Mouse (Mus musculus): Measurements from ENCODE around the gene Trp53bp1. TPM values are rescaled to one million over a fixed set of nuclear protein-coding genes. Genes with fewer than 3 reads are reported as not detected.

The Trp53bp1 gene
- polyA plus RNA-seq, 1 experiment from 2014 or later = 55.5 TPM

DNA sequence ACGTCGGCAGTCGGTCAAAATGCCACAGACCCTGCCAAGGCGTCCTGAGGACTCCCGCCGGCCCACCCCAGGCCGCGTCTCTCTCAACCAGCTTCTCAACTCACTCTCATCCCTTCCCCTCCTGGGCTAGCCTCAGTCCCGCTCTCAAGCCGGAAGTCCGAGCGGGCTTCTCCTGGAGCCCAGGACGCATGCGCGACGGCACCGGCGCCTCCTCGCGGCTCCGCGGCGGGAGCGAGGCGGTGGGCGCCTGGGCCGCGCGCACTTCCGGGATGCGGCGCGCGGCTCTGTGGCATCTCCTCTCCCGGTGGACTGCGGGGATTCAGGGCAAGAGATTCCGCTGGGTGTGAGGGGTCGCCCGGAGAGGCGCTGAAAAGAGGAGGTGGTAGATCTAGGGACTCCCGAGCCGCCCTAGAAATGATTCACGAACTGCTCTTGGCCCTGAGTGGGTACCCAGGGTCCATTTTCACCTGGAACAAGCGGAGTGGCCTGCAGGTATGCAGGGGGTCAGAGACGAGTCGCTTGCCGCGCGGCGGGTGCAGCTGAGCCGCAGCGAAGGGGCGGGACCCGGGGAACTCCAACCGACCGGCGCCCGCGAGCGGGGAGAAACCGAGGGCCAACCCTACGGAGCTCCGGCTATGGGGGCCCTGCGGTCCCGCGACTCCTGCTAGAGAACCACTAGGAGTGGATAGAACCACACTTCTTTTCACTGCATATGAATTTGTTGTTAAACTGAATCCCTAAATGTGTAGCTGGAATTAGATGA, 100.0 kb downstream of the Trp53bp1 start, which contains the start of gene Zscan29:
Gene Zscan29, minus strand, starts transcription at position 146 of the 763 bp plus-strand sequence.
- Histone ChIP-seq H3K4me3 (replicated peaks; ENCODE audit: low read length) (peak within 1 kb of the TSS; percentile 97), H3K4me1 (ENCODE audit: control insufficient read depth, insufficient read depth, low read length) (peaks cover 18% of the 10 kb centered on the region), H3K27me3 (ENCODE audit: control insufficient read depth, insufficient read depth, low read length) (no peaks in the 10 kb centered on the region), H3K36me3 (ENCODE audit: control insufficient read depth, insufficient read depth, low read length) (0 out of 2 replicates have a peak, but pooled peaks cover 6% of the 10 kb centered on the region), H3K9me3 (replicated peaks; ENCODE audit: control insufficient read depth, low read length) (no peaks in the 10 kb centered on the region), H3K4me2 (ENCODE audit: low read depth, low read length) (peak within 1 kb of the TSS; percentile 76), H3K27ac (ENCODE audit: low read length) (peak within 1 kb of the TSS; percentile 91), H3K9ac (ENCODE audit: low read length) (peak within 1 kb of the TSS; percentile 92)
- WGBS = under 1% methylated on average over 66 of the region's 66 CpGs
- ATAC-seq (ENCODE audit: insufficient read depth, low FRiP score) = peak; percentile 96

DNA sequence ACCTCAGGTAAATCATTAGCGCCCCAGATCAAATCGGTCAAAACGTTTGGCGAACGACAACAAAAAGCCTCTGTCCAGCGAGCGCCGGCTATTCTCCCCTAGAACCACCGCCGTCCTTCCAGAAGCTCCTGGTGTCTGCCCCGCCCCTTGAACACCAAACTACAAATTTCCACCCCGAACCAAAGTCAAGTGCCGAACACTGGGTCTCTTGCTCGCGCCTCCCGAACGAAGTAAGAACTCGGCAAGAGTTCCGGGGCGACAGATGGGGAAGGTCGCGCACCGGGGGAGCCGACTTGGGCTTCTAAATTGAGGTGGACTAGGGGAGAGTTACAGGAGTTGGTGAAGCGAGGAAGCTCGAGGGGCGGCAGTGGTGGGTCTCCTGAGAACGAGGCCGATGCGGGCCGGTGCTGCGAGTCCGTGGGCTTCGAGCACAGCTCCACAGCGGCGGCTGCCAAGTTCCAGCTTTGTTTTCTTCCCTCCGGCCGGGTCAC, 100.7 kb downstream of the Trp53bp1 start, which contains the start of gene Tubgcp4:
Gene Tubgcp4, plus strand, starts transcription at position 174 of the 491 bp plus-strand sequence.
- under 1% methylated on average over 38 of the region's 38 CpGs for WGBS
- no peaks in the 10 kb centered on the region for H3K27me3 ChIP-seq (ENCODE audit: control insufficient read depth, insufficient read depth, low read length)

DNA sequence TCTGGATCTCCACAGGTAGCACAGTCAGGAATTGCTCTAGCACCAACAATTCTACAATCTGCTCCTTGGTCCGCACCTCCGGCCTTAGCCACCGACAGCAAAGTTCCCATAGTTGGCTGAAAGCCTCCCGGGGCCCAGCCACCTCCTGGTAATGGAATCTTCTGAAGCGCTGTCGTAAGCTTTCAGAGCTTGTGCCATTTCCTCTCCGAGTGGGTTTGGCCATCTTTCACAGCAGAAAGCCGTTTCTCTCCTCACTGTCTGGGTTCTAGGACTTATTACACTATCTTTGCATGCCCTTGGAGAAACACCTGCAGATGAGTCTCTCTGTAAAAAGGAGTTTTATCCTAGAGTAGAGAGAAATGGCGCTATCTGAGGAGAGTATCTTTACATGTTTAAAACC, 101.3 kb downstream of the Trp53bp1 start:
- Histone ChIP-seq H3K27ac (ENCODE audit: low read length) (no peak overlapping the region; the same call in 1 of the 2 replicates), H3K36me3 (ENCODE audit: control insufficient read depth, insufficient read depth, low read length) (no peaks in the 10 kb centered on the region), H3K4me3 (replicated peaks; ENCODE audit: low read length) (peak overlapping the region; percentile 97), H3K4me2 (ENCODE audit: low read depth, low read length) (peak overlapping the region; percentile 76), H3K4me1 (ENCODE audit: control insufficient read depth, insufficient read depth, low read length) (peaks cover 18% of the 10 kb centered on the region), H3K27me3 (ENCODE audit: control insufficient read depth, insufficient read depth, low read length) (no peaks in the 10 kb centered on the region), H3K9me3 (replicated peaks; ENCODE audit: control insufficient read depth, low read length) (no peaks in the 10 kb centered on the region), H3K9ac (ENCODE audit: low read length) (peak overlapping the region; percentile 92)
- 2% methylated on average over 9 of the region's 9 CpGs for WGBS
- ATAC-seq (ENCODE audit: insufficient read depth, low FRiP score) = no peak

More for the DNA sequence above, 100.7 kb downstream of the Trp53bp1 start, which contains the start of gene Tubgcp4:
- Histone ChIP-seq H3K4me1 (ENCODE audit: control insufficient read depth, insufficient read depth, low read length) (peaks cover 18% of the 10 kb centered on the region), H3K9me3 (replicated peaks; ENCODE audit: control insufficient read depth, low read length) (no peaks in the 10 kb centered on the region), H3K4me2 (ENCODE audit: low read depth, low read length) (peak within 1 kb of the TSS; percentile 76), H3K36me3 (ENCODE audit: control insufficient read depth, insufficient read depth, low read length) (no peaks in the 10 kb centered on the region), H3K9ac (ENCODE audit: low read length) (peak within 1 kb of the TSS; percentile 92), H3K27ac (ENCODE audit: low read length) (peak within 1 kb of the TSS; percentile 91), H3K4me3 (replicated peaks; ENCODE audit: low read length) (peak within 1 kb of the TSS; percentile 97)
- peak; percentile 41; the same call in 1 of the 2 replicates for ATAC-seq (ENCODE audit: insufficient read depth, low FRiP score)

DNA sequence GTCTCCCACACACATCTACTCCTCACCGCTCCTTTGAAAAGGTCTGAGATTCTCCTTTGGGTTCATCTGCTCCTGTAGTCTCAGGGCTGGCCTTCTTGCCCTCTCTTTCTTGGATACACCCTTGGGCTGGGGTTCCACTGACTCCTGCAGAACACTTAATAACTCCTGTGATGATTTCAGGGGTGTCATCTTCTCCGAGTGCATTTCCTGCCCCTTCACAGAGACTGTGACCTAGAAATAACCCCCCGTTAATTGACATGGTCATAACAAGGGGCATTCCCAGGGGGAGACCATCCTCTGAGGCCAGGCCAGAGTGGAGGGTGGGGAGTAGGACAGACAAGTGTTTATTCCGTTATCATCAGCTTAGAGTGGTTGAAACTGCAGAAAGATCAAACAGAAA, 102.0 kb downstream of the Trp53bp1 start:
- WGBS = 38% methylated on average over 4 of the region's 4 CpGs
- ATAC-seq (ENCODE audit: insufficient read depth, low FRiP score) = no peak
- Histone ChIP-seq H3K9me3 (replicated peaks; ENCODE audit: control insufficient read depth, low read length) (no peaks in the 10 kb centered on the region), H3K36me3 (ENCODE audit: control insufficient read depth, insufficient read depth, low read length) (no peaks in the 10 kb centered on the region), H3K4me2 (ENCODE audit: low read depth, low read length) (peak overlapping the region; percentile 76), H3K4me3 (replicated peaks; ENCODE audit: low read length) (peak overlapping the region; percentile 97), H3K9ac (ENCODE audit: low read length) (peak overlapping the region; percentile 92), H3K4me1 (ENCODE audit: control insufficient read depth, insufficient read depth, low read length) (peaks cover 18% of the 10 kb centered on the region), H3K27me3 (ENCODE audit: control insufficient read depth, insufficient read depth, low read length) (no peaks in the 10 kb centered on the region), H3K27ac (ENCODE audit: low read length) (no peak overlapping the region)

- no peaks in the 10 kb centered on the region for H3K4me1 ChIP-seq (ENCODE audit: control insufficient read depth, insufficient read depth, low read length)
- H3K36me3 ChIP-seq (ENCODE audit: control insufficient read depth, insufficient read depth, low read length) = peaks cover 11% of the 10 kb centered on the region
- no peaks in the 10 kb centered on the region for H3K9me3 ChIP-seq (replicated peaks; ENCODE audit: control insufficient read depth, low read length)
- H3K9ac ChIP-seq (ENCODE audit: low read length) = no peak overlapping the region
- ATAC-seq (ENCODE audit: insufficient read depth, low FRiP score) = no peak
- no peaks in the 10 kb centered on the region for H3K27me3 ChIP-seq (ENCODE audit: control insufficient read depth, insufficient read depth, low read length)
- 91% methylated on average over 3 of the region's 3 CpGs for WGBS
- H3K4me2 ChIP-seq (ENCODE audit: low read depth, low read length) = no peak overlapping the region
- H3K27ac ChIP-seq (ENCODE audit: low read length) = no peak overlapping the region
- no peak overlapping the region for H3K4me3 ChIP-seq (replicated peaks; ENCODE audit: low read length)
Observed at GRCm38 (mm10) chr2:121153100-121153499, 118.1 kb downstream of the Trp53bp1 start.

GRCm38 (mm10) chr2:121149679-121150078, 121.5 kb downstream of the Trp53bp1 start:
- WGBS = 78% methylated on average over 5 of the region's 5 CpGs
- no peak for ATAC-seq (ENCODE audit: insufficient read depth, low FRiP score)

More at GRCm38 (mm10) chr2:121149679-121150078, 121.5 kb downstream of the Trp53bp1 start:
- no peaks in the 10 kb centered on the region for H3K27me3 ChIP-seq (ENCODE audit: control insufficient read depth, insufficient read depth, low read length)
- H3K27ac ChIP-seq (ENCODE audit: low read length) = no peak overlapping the region
- H3K4me1 ChIP-seq (ENCODE audit: control insufficient read depth, insufficient read depth, low read length) = no peaks in the 10 kb centered on the region
- H3K36me3 ChIP-seq (ENCODE audit: control insufficient read depth, insufficient read depth, low read length) = peaks cover 6% of the 10 kb centered on the region
- H3K4me3 ChIP-seq (replicated peaks; ENCODE audit: low read length) = no peak overlapping the region
- H3K4me2 ChIP-seq (ENCODE audit: low read depth, low read length) = no peak overlapping the region
- H3K9ac ChIP-seq (ENCODE audit: low read length) = no peak overlapping the region
- no peaks in the 10 kb centered on the region for H3K9me3 ChIP-seq (replicated peaks; ENCODE audit: control insufficient read depth, low read length)

Other genes starting within 250 kb of the Trp53bp1 start
- gene Epb42, start 234.3 kb downstream of the Trp53bp1 start, polyA plus RNA-seq (2015; fragmentation: Nextera tagmentation; extraction: Ambion mirVana) = 6.5 and 8.0 TPM in 2 replicates
- 1.5 and 2.7 TPM in 2 replicates for gene Tgm5, start 185.6 kb downstream of the Trp53bp1 start, polyA plus RNA-seq (2015; fragmentation: Nextera tagmentation; extraction: Ambion mirVana)
- gene Tgm7, start 161.6 kb downstream of the Trp53bp1 start, polyA plus RNA-seq (2015; fragmentation: Nextera tagmentation; extraction: Ambion mirVana) = 0.14 TPM in 2 replicates
- gene Adal, start 131.0 kb downstream of the Trp53bp1 start, polyA plus RNA-seq (2015; fragmentation: Nextera tagmentation; extraction: Ambion mirVana) = 18.4 and 19.2 TPM in 2 replicates
- 19.2 and 20.3 TPM in 2 replicates for gene Lcmt2, start 130.8 kb downstream of the Trp53bp1 start, polyA plus RNA-seq (2015; fragmentation: Nextera tagmentation; extraction: Ambion mirVana)
- 47.6 and 50.3 TPM in 2 replicates for gene Tubgcp4, start 100.8 kb downstream of the Trp53bp1 start, polyA plus RNA-seq (2015; fragmentation: Nextera tagmentation; extraction: Ambion mirVana)
- gene Zscan29, start 100.3 kb downstream of the Trp53bp1 start, polyA plus RNA-seq (2015; fragmentation: Nextera tagmentation; extraction: Ambion mirVana) = 8.8 and 9.6 TPM in 2 replicates
- gene Map1a, start 18.2 kb upstream of the Trp53bp1 start, polyA plus RNA-seq (2015; fragmentation: Nextera tagmentation; extraction: Ambion mirVana) = 3.2 and 3.5 TPM in 2 replicates
- 19.3 and 21.2 TPM in 2 replicates for gene Ppip5k1, start 84.0 kb upstream of the Trp53bp1 start, polyA plus RNA-seq (2015; fragmentation: Nextera tagmentation; extraction: Ambion mirVana)
- 260 and 360 TPM in 2 replicates for gene Ckmt1, start 86.3 kb upstream of the Trp53bp1 start, polyA plus RNA-seq (2015; fragmentation: Nextera tagmentation; extraction: Ambion mirVana)
- not detected in 2 replicates for gene Strc, start 115.8 kb upstream of the Trp53bp1 start, polyA plus RNA-seq (2015; fragmentation: Nextera tagmentation; extraction: Ambion mirVana)
- gene Pdia3, start 142.4 kb upstream of the Trp53bp1 start, polyA plus RNA-seq (2015; fragmentation: Nextera tagmentation; extraction: Ambion mirVana) = 880 and 909 TPM in 2 replicates
- 1.3 and 1.6 TPM in 2 replicates for gene Catsper2, start 142.4 kb upstream of the Trp53bp1 start, polyA plus RNA-seq (2015; fragmentation: Nextera tagmentation; extraction: Ambion mirVana)
- 8.7 and 8.8 TPM in 2 replicates for gene Ell3, start 172.9 kb upstream of the Trp53bp1 start, polyA plus RNA-seq (2015; fragmentation: Nextera tagmentation; extraction: Ambion mirVana)
- gene Serf2, start 177.8 kb upstream of the Trp53bp1 start, polyA plus RNA-seq (2015; fragmentation: Nextera tagmentation; extraction: Ambion mirVana) = 439 and 496 TPM in 2 replicates
- gene Hypk, start 181.9 kb upstream of the Trp53bp1 start, polyA plus RNA-seq (2015; fragmentation: Nextera tagmentation; extraction: Ambion mirVana) = 86.0 and 107 TPM in 2 replicates
- gene Serinc4, start 185.4 kb upstream of the Trp53bp1 start, polyA plus RNA-seq (2015; fragmentation: Nextera tagmentation; extraction: Ambion mirVana) = 0.25 and 0.46 TPM in 2 replicates
- 48.6 and 53.4 TPM in 2 replicates for gene Mfap1b, start 202.7 kb upstream of the Trp53bp1 start, polyA plus RNA-seq (2015; fragmentation: Nextera tagmentation; extraction: Ambion mirVana)
- gene Mfap1a, start 235.3 kb upstream of the Trp53bp1 start, polyA plus RNA-seq (2015; fragmentation: Nextera tagmentation; extraction: Ambion mirVana) = 25.5 and 28.5 TPM in 2 replicates
- gene Wdr76, start 235.3 kb upstream of the Trp53bp1 start, polyA plus RNA-seq (2015; fragmentation: Nextera tagmentation; extraction: Ambion mirVana) = 5.2 and 6.9 TPM in 2 replicates

All from stomach, embryonic 16.5 days (tissue).